Mouse (Mus musculus): ENCODE measurements around the gene Med25. TPM values are rescaled to one million over a fixed set of nuclear protein-coding genes. Genes with fewer than 3 reads are reported as not detected.
A peak's percentile ranks its signal among the peaks of the same experiment; 100 is the strongest.

Gene Med25
- polyA plus RNA-seq, 1 experiment from 2014 or later, result 60.0 TPM

GRCm38 (mm10) chr7:44853065-44853464, 39.4 kb downstream of the Med25 start:
- no peak for ATAC-seq
- Histone ChIP-seq H3K27me3 (replicated peaks; ENCODE audit: control insufficient read depth, insufficient read depth, low read length) (no peaks in the 10 kb centered on the region), H3K9ac (ENCODE audit: low read depth, low read length) (no peak overlapping the region), H3K4me2 (replicated peaks; ENCODE audit: low read depth) (peak overlapping the region; percentile 98), H3K9me3 (ENCODE audit: control insufficient read depth) (no peaks in the 10 kb centered on the region), H3K4me3 (ENCODE audit: low read depth, low read length) (no peak overlapping the region), H3K27ac (ENCODE audit: low read depth, low read length) (0 out of 2 replicates have a peak overlapping the region, but pooled peaks have one; percentile 99), H3K36me3 (ENCODE audit: control insufficient read depth, insufficient read depth) (peaks cover 6% of the 10 kb centered on the region; the same call in 1 of the 2 replicates), H3K4me1 (replicated peaks; ENCODE audit: control insufficient read depth, insufficient read depth, low read length) (peaks cover 7% of the 10 kb centered on the region)
- TF ChIP-seq CTCF (IDR thresholded peaks at IDR 0.05; ENCODE audit: low read depth), result no peak
- WGBS, result 95% methylated on average over 2 of the region's 2 CpGs

GRCm38 (mm10) chr7:44852259-44853027, 40.1 kb downstream of the Med25 start:
- no peak for TF ChIP-seq CTCF (IDR thresholded peaks at IDR 0.05; ENCODE audit: low read depth)
- Histone ChIP-seq H3K27ac (ENCODE audit: low read depth, low read length) (no peak overlapping the region), H3K36me3 (ENCODE audit: control insufficient read depth, insufficient read depth) (peaks cover 6% of the 10 kb centered on the region; the same call in 1 of the 2 replicates), H3K9ac (ENCODE audit: low read depth, low read length) (0 out of 2 replicates have a peak overlapping the region, but pooled peaks have one; percentile 13), H3K4me1 (replicated peaks; ENCODE audit: control insufficient read depth, insufficient read depth, low read length) (peaks cover 7% of the 10 kb centered on the region), H3K4me2 (replicated peaks; ENCODE audit: low read depth) (no peak overlapping the region), H3K4me3 (ENCODE audit: low read depth, low read length) (no peak overlapping the region), H3K27me3 (replicated peaks; ENCODE audit: control insufficient read depth, insufficient read depth, low read length) (no peaks in the 10 kb centered on the region), H3K9me3 (ENCODE audit: control insufficient read depth) (no peaks in the 10 kb centered on the region)
- ATAC-seq, result no peak
- 86% methylated on average over 36 of the region's 36 CpGs for WGBS

DNA sequence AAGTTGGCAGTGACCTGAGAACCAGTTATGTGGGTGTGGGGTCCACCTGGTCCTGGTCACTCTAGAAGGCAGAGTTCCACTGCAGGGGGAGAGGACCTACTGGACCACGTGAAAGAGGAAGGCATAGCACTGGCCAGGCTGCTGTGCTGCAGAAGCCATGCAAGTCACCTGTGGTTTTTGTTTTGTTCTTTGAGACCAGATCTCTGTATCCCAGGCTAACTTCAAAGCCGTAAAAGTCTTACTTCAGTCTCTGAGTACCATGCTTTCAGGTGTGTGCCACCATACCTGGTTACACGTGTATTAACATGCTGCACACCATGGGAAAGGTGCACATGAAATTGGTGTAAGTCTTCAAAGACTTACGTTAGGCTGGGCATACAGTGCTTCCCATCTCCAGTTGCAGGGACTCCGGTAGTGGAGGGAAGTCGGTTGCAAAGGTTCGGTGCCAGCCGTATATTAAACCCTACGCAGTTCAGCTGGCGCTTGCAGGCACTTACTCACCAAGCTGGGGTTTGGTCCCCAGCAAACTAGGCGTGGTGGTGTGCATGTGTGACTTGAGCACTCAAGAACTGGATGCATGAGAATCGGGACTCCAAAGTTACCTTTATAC, 40.8 kb downstream of the Med25 start:
- peaks cover 9% of the 10 kb centered on the region for H3K36me3 ChIP-seq (ENCODE audit: control insufficient read depth, insufficient read depth)
- 0 out of 2 replicates have a peak overlapping the region, but pooled peaks have one; percentile 13 for H3K9ac ChIP-seq (ENCODE audit: low read depth, low read length)
- H3K4me1 ChIP-seq (replicated peaks; ENCODE audit: control insufficient read depth, insufficient read depth, low read length), result peaks cover 7% of the 10 kb centered on the region
- H3K4me2 ChIP-seq (replicated peaks; ENCODE audit: low read depth), result peak overlapping the region; percentile 67; the same call in 1 of the 2 replicates
- 86% methylated on average over 12 of the region's 12 CpGs for WGBS
- H3K27ac ChIP-seq (ENCODE audit: low read depth, low read length), result peak overlapping the region; percentile 88; the same call in 1 of the 2 replicates
- no peaks in the 10 kb centered on the region for H3K9me3 ChIP-seq (ENCODE audit: control insufficient read depth)
- H3K27me3 ChIP-seq (replicated peaks; ENCODE audit: control insufficient read depth, insufficient read depth, low read length), result no peaks in the 10 kb centered on the region
- no peak overlapping the region for H3K4me3 ChIP-seq (ENCODE audit: low read depth, low read length)
- no peak for TF ChIP-seq CTCF (IDR thresholded peaks at IDR 0.05; ENCODE audit: low read depth)
- no peak for ATAC-seq

DNA sequence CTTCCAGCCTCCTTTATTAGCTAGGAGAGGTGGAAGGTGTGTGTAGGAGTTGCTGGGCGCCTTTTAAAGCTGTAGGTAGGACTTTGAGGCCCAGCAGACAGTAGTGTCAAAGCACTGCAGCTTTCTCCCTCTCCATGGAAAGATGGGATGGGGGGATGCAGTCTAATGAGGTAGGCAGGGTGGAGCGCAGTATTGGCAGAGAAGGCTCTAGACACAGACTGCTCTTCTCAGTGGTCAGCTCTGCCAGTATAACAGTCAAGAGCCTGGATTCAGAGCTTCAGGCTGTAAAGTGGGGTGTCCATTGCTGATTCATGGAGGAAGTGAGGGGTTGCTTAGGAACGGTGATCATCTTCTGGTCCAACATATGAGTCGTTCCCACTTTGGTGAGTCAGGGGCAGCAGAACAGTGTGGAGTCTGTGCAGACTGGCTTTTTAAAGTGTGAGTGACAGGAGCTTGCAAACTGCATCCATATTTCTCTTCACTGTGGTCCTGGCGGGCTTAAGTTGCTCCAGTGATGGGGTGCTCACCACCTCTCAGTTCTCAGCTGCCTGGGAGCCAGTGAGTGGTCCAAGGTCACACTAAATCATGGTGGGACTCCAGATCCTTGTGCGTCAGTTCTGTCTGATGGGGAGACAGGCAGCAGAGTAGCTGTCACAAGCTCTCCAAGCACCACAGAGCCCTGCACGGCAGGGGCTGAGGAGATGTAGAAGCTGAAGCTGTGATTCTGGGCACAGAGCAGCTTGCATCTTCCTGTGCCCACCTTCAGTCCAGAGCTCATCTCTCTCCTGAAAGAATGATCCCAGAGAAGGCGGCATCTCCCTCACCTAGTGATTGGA, 41.5 kb downstream of the Med25 start:
- H3K4me1 ChIP-seq (replicated peaks; ENCODE audit: control insufficient read depth, insufficient read depth, low read length), result peaks cover 7% of the 10 kb centered on the region
- no peak for ATAC-seq

DNA sequence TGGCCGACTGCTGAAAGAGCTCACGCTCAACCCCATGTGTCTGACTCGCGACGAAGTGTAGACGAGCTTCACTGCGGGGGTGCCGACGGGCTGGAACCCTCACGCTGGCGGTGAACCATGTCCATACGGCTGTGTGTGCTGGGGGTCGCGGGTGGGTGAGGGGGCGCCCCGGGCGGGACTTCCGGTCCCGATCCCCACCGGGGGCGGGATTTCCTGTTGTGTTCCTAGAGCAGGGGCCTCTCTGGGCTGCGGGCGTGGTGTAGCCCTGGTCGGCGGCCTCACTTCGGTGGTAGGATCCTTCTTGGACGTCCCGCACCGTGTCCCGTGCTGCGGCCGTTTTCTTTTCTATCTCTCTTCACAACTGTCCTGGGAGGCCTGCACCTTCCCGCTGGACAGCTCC, 42.4 kb downstream of the Med25 start:
- TF ChIP-seq CTCF (IDR thresholded peaks at IDR 0.05; ENCODE audit: low read depth), result no peak
- WGBS, result under 1% methylated on average over 32 of the region's 33 CpGs
- ATAC-seq, result peak; percentile 20
- Histone ChIP-seq H3K27ac (ENCODE audit: low read depth, low read length) (peak overlapping the region; percentile 88), H3K4me1 (replicated peaks; ENCODE audit: control insufficient read depth, insufficient read depth, low read length) (peaks cover 6% of the 10 kb centered on the region), H3K4me3 (ENCODE audit: low read depth, low read length) (peak overlapping the region; percentile 63), H3K4me2 (replicated peaks; ENCODE audit: low read depth) (peak overlapping the region; percentile 67), H3K9me3 (ENCODE audit: control insufficient read depth) (no peaks in the 10 kb centered on the region), H3K36me3 (ENCODE audit: control insufficient read depth, insufficient read depth) (peaks cover 25% of the 10 kb centered on the region), H3K9ac (ENCODE audit: low read depth, low read length) (peak overlapping the region; percentile 53), H3K27me3 (replicated peaks; ENCODE audit: control insufficient read depth, insufficient read depth, low read length) (no peaks in the 10 kb centered on the region)

More for the DNA sequence above, 41.5 kb downstream of the Med25 start:
- no peaks in the 10 kb centered on the region for H3K27me3 ChIP-seq (replicated peaks; ENCODE audit: control insufficient read depth, insufficient read depth, low read length)
- peaks cover 16% of the 10 kb centered on the region for H3K36me3 ChIP-seq (ENCODE audit: control insufficient read depth, insufficient read depth)
- H3K27ac ChIP-seq (ENCODE audit: low read depth, low read length), result peak overlapping the region; percentile 88
- WGBS, result 61% methylated on average over 8 of the region's 8 CpGs
- peak overlapping the region; percentile 53 for H3K9ac ChIP-seq (ENCODE audit: low read depth, low read length)
- H3K4me2 ChIP-seq (replicated peaks; ENCODE audit: low read depth), result peak overlapping the region; percentile 67
- no peak for TF ChIP-seq CTCF (IDR thresholded peaks at IDR 0.05; ENCODE audit: low read depth)
- H3K9me3 ChIP-seq (ENCODE audit: control insufficient read depth), result no peaks in the 10 kb centered on the region
- H3K4me3 ChIP-seq (ENCODE audit: low read depth, low read length), result peak overlapping the region; percentile 63
